Mouse (Mus musculus) megakaryocyte, embryonic 14.5 days (primary cell): ENCODE data around the gene Htr5b.

Source experiments
- FLI1 ChIP-seq: IDR thresholded peaks from 2 replicates; pipeline ENCODE4 v1.6.1; 2012; ENCODE audit warnings: low read length, inconsistent platforms, mixed read lengths
- GATA1 ChIP-seq: IDR thresholded peaks from 3 replicates; pipeline ENCODE4 v1.6.1; 2012; ENCODE audit warnings: mixed read lengths, low read length, inconsistent platforms, borderline replicate concordance

GRCm38 (mm10) chr1:121570522-121570921 lies 42.3 kb upstream of the Htr5b start:
- TF ChIP-seq GATA1 (no peak), FLI1 (no peak)
